ENCODE assay signal across 10 mouse cellular contexts in genomic region chr12:49383521-49384133, GRCm38 (mm10). TPM values are rescaled to one million over a fixed set of nuclear protein-coding genes. Genes with fewer than 3 reads are reported as not detected.
DNase-seq lines count a peak whose midpoint lies in the region; ATAC-seq and TF ChIP-seq lines count a peak whose summit lies in the region.
"Had no signal": no experiment of that assay in that cellular context is flagged by ENCODE, and none has a peak within 500 bp of the region (broad histone marks: within the 10 kb centered on the region; RNA-seq: fewer than 3 reads in every experiment).

No protein-coding gene starts in this region.

- under 1% methylated on average over 52 of the region's 67 CpGs for WGBS in kidney, embryonic 15.5 days
- WGBS in embryonic facial prominence, embryonic 10.5 days: under 1% methylated on average over 66 of the region's 67 CpGs
- WGBS in hindbrain, postnatal 0 days: under 1% methylated on average over 51 of the region's 67 CpGs
- under 1% methylated on average over 54 of the region's 67 CpGs for WGBS in liver, embryonic 12.5 days (ENCODE audit: insufficient replicate concordance)

- peak overlapping the region; percentile 38 for H3K4me3 ChIP-seq in kidney, embryonic 15.5 days (replicated peaks)
- peak overlapping the region; percentile 60 for H3K4me3 ChIP-seq in embryonic facial prominence, embryonic 10.5 days
- peak overlapping the region; percentile 10 for H3K4me3 ChIP-seq in hindbrain, postnatal 0 days (ENCODE audit: low read length)
- peak overlapping the region; percentile 38 for H3K4me3 ChIP-seq in liver, embryonic 12.5 days

- H3K9ac ChIP-seq in kidney, embryonic 15.5 days: no peak overlapping the region
- no peak overlapping the region for H3K9ac ChIP-seq in hindbrain, postnatal 0 days (replicated peaks; ENCODE audit: low read length)
- no peak overlapping the region for H3K9ac ChIP-seq in liver, embryonic 12.5 days

- H3K4me1 ChIP-seq in kidney, embryonic 15.5 days: peaks cover 14% of the 10 kb centered on the region
- H3K4me1 ChIP-seq in embryonic facial prominence, embryonic 10.5 days: peaks cover 14% of the 10 kb centered on the region
- no peaks in the 10 kb centered on the region for H3K4me1 ChIP-seq in hindbrain, postnatal 0 days (ENCODE audit: insufficient read depth, low read length)
- peaks cover 11% of the 10 kb centered on the region; the same call in 1 of the 2 replicates for H3K4me1 ChIP-seq in liver, embryonic 12.5 days

- H3K36me3 ChIP-seq in kidney, embryonic 15.5 days: no peaks in the 10 kb centered on the region
- H3K36me3 ChIP-seq in embryonic facial prominence, embryonic 10.5 days (replicated peaks): no peaks in the 10 kb centered on the region
- no peaks in the 10 kb centered on the region for H3K36me3 ChIP-seq in hindbrain, postnatal 0 days (ENCODE audit: insufficient read depth, low read length)
- H3K36me3 ChIP-seq in liver, embryonic 12.5 days: no peaks in the 10 kb centered on the region

- peak; percentile 65 for ATAC-seq in kidney, embryonic 15.5 days (replicated peaks; ENCODE audit: low FRiP score)
- ATAC-seq in hindbrain, postnatal 0 days: peak; percentile 61
- ATAC-seq in liver, embryonic 12.5 days: peak; percentile 73
- ATAC-seq: Patski had no signal

- H3K9me3 ChIP-seq in kidney, embryonic 15.5 days (replicated peaks): no peaks in the 10 kb centered on the region
- H3K9me3 ChIP-seq in embryonic facial prominence, embryonic 10.5 days: no peaks in the 10 kb centered on the region
- no peaks in the 10 kb centered on the region for H3K9me3 ChIP-seq in hindbrain, postnatal 0 days (ENCODE audit: low read length)
- no peaks in the 10 kb centered on the region for H3K9me3 ChIP-seq in liver, embryonic 12.5 days (replicated peaks)

- no peak for TF ChIP-seq CTCF in hindbrain, postnatal 0 days (IDR thresholded peaks at IDR 0.05; ENCODE audit: low read depth)

- H3K27ac ChIP-seq in kidney, embryonic 15.5 days: no peak overlapping the region
- peak overlapping the region; percentile 85 for H3K27ac ChIP-seq in embryonic facial prominence, embryonic 10.5 days (replicated peaks)
- no peak overlapping the region for H3K27ac ChIP-seq in hindbrain, postnatal 0 days
- H3K27ac ChIP-seq in liver, embryonic 12.5 days: no peak overlapping the region
- H3K27ac ChIP-seq: macrophage had no signal

- H3K27me3 ChIP-seq in kidney, embryonic 15.5 days: peaks cover 89% of the 10 kb centered on the region
- H3K27me3 ChIP-seq in embryonic facial prominence, embryonic 10.5 days (replicated peaks; ENCODE audit: low read depth, poor library complexity, severe bottlenecking): peaks cover 99% of the 10 kb centered on the region
- peaks cover 71% of the 10 kb centered on the region for H3K27me3 ChIP-seq in hindbrain, postnatal 0 days (ENCODE audit: insufficient read depth, low read length)
- peaks cover 81% of the 10 kb centered on the region for H3K27me3 ChIP-seq in liver, embryonic 12.5 days (replicated peaks)

- DNase-seq in kidney, adult 11 months: no peak
- DNase-seq in embryonic facial prominence, embryonic 10.5 days (ENCODE audit: low spot score): peak; percentile 89
- DNase-seq in hindbrain, postnatal 0 days (ENCODE audit: low spot score): no peak
- DNase-seq in right cerebral cortex, postnatal 36 days (ENCODE audit: low spot score in 2 of 2): peak; percentile 89 to 91
- DNase-seq in spleen, postnatal 4 days (ENCODE audit: low spot score in 2 of 2): no peak
- DNase-seq in cerebellum, adult 9-11 months: no peak

- H3K4me2 ChIP-seq in kidney, embryonic 15.5 days: peak overlapping the region; percentile 56
- no peak overlapping the region for H3K4me2 ChIP-seq in hindbrain, postnatal 0 days (ENCODE audit: low read depth, low read length)
- peak overlapping the region; percentile 52 for H3K4me2 ChIP-seq in liver, embryonic 12.5 days

RNA-seq across cellular contexts. Expression of gene Foxg1, which starts 1.2 kb away (rescaled TPM):
- not detected in 2 replicates for polyA plus RNA-seq in kidney, embryonic 15.5 days (2015; fragmentation: Nextera tagmentation; extraction: Ambion mirVana)
- polyA plus RNA-seq in embryonic facial prominence, embryonic 10.5 days (2016; fragmentation: Nextera tagmentation; extraction: Ambion mirVana): 3.2 and 4.7 TPM in 2 replicates
- total RNA-seq in hindbrain, postnatal 0 days (2014; rRNA removed): 0.16 and 2.3 TPM in 2 replicates
- not detected in 2 replicates for polyA plus RNA-seq in hindbrain, postnatal 0 days (2015; fragmentation: Nextera tagmentation; extraction: Ambion mirVana)
- polyA plus RNA-seq in liver, embryonic 12.5 days (2016; fragmentation: Nextera tagmentation; extraction: Ambion mirVana): 0.06 TPM in 1 of 2 replicates, not detected in the other
- polyA plus RNA-seq: macrophage, Patski had no signal

RNA-seq across cellular contexts. Expression of gene Gm43517, which starts 1.3 kb away (rescaled TPM):
- polyA plus RNA-seq in kidney, embryonic 15.5 days (2015; fragmentation: Nextera tagmentation; extraction: Ambion mirVana): not detected in 2 replicates
- 0.11 and 0.21 TPM in 2 replicates for polyA plus RNA-seq in embryonic facial prominence, embryonic 10.5 days (2016; fragmentation: Nextera tagmentation; extraction: Ambion mirVana)
- 0.04 TPM in 1 of 2 replicates, not detected in the other for total RNA-seq in hindbrain, postnatal 0 days (2014; rRNA removed)
- polyA plus RNA-seq in hindbrain, postnatal 0 days (2015; fragmentation: Nextera tagmentation; extraction: Ambion mirVana): not detected in 2 replicates
- polyA plus RNA-seq in liver, embryonic 12.5 days (2016; fragmentation: Nextera tagmentation; extraction: Ambion mirVana): not detected in 2 replicates
- polyA plus RNA-seq: macrophage, Patski had no signal

Comparison
In these comparisons a context has a peak if more than half of its experiments do, and no peak if none do; other contexts are left out.
1. H3K4me3 ChIP-seq: peak in every context shown above with its lines; median percentile 60 in embryonic facial prominence, embryonic 10.5 days; 38 in kidney, embryonic 15.5 days; 38 in liver, embryonic 12.5 days; 10 in hindbrain, postnatal 0 days.
2. DNase-seq: peak in embryonic facial prominence, embryonic 10.5 days (single experiment) and right cerebral cortex, postnatal 36 days (2 of 2); none in kidney, adult 11 months (single experiment), hindbrain, postnatal 0 days (single experiment), spleen, postnatal 4 days (0 of 2) and cerebellum, adult 9-11 months (single experiment).
3. Peak in every context shown above with its lines, with median percentiles within 50 percentile points of each other: ATAC-seq.